Mouse (Mus musculus) layer of hippocampus, postnatal 25 days (tissue): ENCODE measurements around the gene Pigs. TPM values are rescaled to one million over a fixed set of nuclear protein-coding genes. Genes with fewer than 3 reads are reported as not detected.

Experiments
- DNase-seq, 2 experiments: peaks; one replicate each; pipeline ENCODE4 v3.0.0; 2022; ENCODE audit warnings: mixed read lengths in 2 of 2, low spot score in 1 of 2; ENCODE audit errors: extremely low spot score in 1 of 2
- total RNA-seq, 2 experiments: library from RNA; stranded (reverse); gene quantifications; 2 replicates each; pipeline ENCODE4 v1.2.3; 2021

Pigs gene
- total RNA-seq, 2 experiments from 2014 or later: 62.2 to 65.8 TPM

DNA sequence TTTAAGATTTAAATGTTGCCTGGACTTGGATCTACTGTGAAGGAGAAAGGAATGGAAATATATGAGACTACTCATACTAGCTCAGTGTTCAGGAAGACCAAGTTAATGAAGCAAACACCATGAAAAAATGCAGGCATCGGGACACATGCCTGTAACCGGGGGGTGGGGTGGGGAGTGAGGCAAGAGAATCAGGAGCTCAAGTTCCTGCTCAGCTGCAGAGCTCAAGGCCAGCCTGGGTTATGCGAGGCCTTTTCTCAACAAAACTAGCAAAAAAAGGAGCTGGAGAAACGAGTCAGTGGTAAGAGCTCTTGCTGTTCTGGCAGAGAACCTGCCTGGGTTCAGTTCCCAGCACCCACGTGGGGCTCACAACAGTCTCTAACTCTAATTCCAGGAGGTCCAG, 5.8 kb downstream of the Pigs start:
- DNase-seq: no peak

GRCm38 (mm10) chr11:78337040-78337439, 8.8 kb downstream of the Pigs start:
- no peak for DNase-seq

- DNase-seq: no peak
These were observed 13.5 kb downstream of the Pigs start for GRCm38 (mm10) chr11:78341702-78342101.

- peak in 1 of 2 experiments; percentile 63 for DNase-seq
These were observed 15.4 kb downstream of the Pigs start, which contains the start of gene Unc119 for GRCm38 (mm10) chr11:78343381-78344327. Unc119 (plus strand) TSS chr11:78343482.

DNA sequence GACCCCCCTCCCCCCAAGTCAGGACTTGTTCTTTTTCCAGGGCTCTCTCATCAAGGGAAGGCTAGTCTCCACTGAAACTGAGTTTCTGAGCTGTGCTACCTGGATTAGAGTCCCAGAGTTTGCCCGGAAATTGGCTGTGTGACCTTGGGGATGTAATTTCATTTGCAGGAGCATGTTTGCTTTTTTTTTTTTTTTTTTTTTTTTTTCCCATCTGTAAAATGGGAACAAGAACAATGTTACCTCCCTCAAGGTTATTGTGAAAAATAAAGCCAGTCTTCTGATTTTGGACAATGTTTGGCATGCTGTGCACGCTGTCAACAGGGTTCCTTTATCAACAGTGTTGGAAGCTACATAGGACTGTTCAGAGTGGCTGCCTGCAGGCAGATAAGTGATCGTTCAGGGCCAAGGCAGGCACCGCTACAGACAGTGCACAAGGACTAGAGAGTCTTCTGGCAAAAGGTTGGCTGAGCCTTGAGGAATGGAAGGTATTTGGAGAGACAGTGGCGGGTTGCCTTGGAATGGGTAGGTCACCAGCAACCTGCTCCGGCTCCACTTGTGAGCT, 16.2 kb downstream of the Pigs start:
- DNase-seq: no peak

DNA sequence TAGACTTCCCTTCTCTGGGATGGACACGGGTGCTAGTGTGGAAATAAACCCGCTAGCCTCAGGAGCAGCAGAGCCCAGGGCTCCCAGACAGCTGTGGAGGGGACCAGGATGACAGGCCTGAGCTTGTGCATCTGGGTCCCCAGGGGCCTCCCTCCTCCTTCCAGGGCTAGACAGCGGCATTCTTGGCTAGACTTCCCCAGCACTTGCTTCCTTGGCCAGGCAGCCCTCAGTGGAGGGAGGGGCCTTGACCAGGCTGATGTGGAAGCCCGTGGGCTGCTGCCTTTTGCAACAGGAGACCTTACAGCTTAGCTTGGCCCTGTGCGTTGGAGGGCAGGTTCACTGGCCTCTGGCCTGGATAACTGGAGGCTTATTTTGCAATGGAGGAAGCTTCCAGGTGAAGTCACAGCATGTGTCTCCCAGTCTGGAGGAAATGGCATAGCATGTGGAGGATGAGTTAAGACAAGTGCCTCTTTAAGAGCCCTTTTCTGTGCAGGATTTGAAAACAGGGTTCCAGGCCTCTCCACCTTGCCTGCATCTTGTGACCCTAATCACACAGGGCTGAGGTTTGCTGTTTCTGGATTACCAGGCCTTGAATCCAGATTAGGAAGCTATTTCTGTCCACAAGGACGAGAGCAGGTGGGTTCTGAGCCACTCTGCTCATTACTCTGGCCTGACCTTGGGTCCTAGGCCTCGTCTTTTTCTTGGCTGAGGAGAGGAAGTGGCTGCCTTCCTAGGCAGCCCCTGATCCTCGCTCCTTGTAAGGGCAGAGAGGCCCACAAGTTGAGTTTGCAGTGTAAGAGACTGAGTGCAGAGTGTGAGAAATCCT, 16.9 kb downstream of the Pigs start:
- no peak for DNase-seq

- DNase-seq: no peak
These were observed 17.6 kb downstream of the Pigs start for GRCm38 (mm10) chr11:78345801-78346200.

DNA sequence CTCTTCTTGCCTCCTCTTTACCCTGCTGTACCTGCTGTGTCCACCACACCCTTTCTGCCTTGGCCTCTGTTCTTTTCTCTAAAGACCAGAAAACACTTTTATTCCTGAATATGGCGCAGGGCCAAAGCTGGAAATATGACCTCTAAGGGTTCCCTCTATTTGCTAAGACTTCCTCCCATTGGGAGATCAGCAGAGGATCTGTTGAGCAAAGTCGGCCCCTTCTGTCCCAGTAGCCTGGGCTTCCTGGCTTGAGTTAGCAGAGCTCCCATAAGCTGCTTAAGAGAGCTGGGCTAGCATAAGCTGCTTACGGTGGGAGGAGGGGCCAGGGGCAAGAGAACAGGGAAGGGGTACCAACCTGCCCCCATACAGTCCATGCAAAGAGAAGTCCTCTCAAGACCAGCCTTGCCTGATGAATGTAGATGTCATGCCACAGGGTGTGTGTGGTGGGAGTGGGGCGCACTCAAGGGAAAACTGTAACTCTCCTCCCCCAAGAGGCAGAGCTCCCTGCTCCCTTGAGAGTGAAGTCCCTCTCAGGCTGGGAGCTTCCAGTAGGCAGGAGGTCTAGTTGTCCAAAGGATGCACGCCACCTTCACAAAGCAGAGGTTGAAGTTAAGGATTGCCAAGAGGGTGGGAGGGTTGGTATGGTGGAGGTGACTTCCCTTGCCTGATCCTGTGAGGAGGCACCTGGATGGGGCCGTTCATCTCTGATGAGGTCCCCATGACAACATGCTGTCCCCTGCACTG, 18.3 kb downstream of the Pigs start:
- no peak for DNase-seq

GRCm38 (mm10) chr11:78347070-78347754, 19.0 kb downstream of the Pigs start:
- DNase-seq: peak; percentile 47 to 84

DNA sequence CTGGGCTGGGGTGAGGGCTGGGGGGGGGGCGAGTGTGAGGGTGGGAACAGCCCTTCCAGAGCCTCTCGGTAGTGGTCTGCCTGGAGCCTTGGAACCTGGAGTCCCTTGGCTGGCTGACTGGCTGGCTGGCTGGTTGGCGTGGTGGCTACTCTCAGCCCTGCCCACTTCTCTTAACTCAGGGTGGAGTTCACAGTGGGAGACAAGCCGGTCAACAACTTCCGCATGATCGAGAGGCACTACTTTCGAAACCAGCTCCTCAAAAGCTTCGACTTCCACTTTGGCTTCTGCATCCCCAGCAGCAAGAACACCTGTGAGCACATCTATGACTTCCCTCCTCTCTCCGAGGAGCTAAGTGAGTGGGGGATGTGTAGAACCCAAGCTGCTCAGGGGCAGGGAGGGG, 19.7 kb downstream of the Pigs start:
- DNase-seq: no peak

GRCm38 (mm10) chr11:78348474-78348873, 20.3 kb downstream of the Pigs start:
- DNase-seq: no peak

GRCm38 (mm10) chr11:78349441-78350358, 21.5 kb downstream of the Pigs start:
- DNase-seq: no peak

DNA sequence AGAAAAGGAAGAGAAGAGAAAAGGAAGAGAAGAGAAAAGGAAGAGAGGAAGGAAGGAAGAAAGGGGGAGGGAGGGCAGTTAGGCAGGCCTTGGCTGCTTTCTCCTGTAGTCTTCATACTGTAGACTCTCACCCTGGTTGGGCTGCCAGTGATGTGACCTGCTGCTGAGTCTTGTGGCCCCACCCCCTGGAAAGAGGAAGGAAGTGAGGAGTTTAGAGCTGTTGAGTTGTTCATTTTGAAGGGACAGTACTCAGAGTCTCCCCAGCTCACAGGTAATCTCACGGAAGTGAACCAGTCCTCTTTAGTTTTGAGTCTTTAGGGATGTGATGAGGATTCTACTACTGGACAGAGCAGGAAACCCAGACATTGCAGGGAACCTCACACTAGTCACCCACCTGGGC, 24.9 kb downstream of the Pigs start:
- no peak for DNase-seq

GRCm38 (mm10) chr11:78354905-78355304, 26.7 kb downstream of the Pigs start:
- DNase-seq: no peak

GRCm38 (mm10) chr11:78355471-78356238, 27.4 kb downstream of the Pigs start:
- DNase-seq: peak; percentile 67 to 92

- peak in 1 of 2 experiments; percentile 54 for DNase-seq
These were observed 30.3 kb downstream of the Pigs start for GRCm38 (mm10) chr11:78358330-78359007.

- peak; percentile 58 to 86 for DNase-seq
These were observed 32.0 kb downstream of the Pigs start for GRCm38 (mm10) chr11:78360125-78360788.
